Mouse (Mus musculus) forebrain, embryonic 14.5 days (tissue): ENCODE data around the gene Rpl15. TPM values are rescaled to one million over a fixed set of nuclear protein-coding genes. Genes with fewer than 3 reads are reported as not detected.

Source experiments
- ATAC-seq: fragments of 200-750 bp; cut with Nextera tagmentation; 2 replicates; pipeline ENCODE4 v1.8.0; 2017; ENCODE audit warnings: mild to moderate bottlenecking, moderate library complexity
- DNase-seq: peaks from one replicate; pipeline ENCODE4 v3.0.0-alpha.2; 2015; ENCODE audit warnings: low spot score
- H3K27ac ChIP-seq: fragments of 300-500 bp; sonication (generic); 2 replicates; pipeline ENCODE4 v1.5.1; 2014; ENCODE audit warnings: low read depth, mild to moderate bottlenecking, control low read depth, low read length, moderate library complexity
- H3K27me3 ChIP-seq: fragments of 300-500 bp; sonication (generic); replicated peaks from 2 replicates; pipeline ENCODE4 v1.6.1; 2014; ENCODE audit warnings: low read length, control low read depth, mixed read lengths; ENCODE audit not compliant: control insufficient read depth, insufficient read depth
- H3K36me3 ChIP-seq: fragments of 300-500 bp; sonication (generic); 2 replicates; pipeline ENCODE4 v1.6.1; 2014; ENCODE audit warnings: low read length, control low read depth; ENCODE audit not compliant: control insufficient read depth, insufficient read depth
- H3K4me1 ChIP-seq: fragments of 300-500 bp; sonication (generic); 2 replicates; pipeline ENCODE4 v1.6.1; 2014; ENCODE audit warnings: antibody characterized with exemption, low read length, control low read depth; ENCODE audit not compliant: control insufficient read depth, insufficient read depth
- H3K4me2 ChIP-seq: fragments of 300-500 bp; sonication (generic); 2 replicates; pipeline ENCODE4 v1.6.1; 2014; ENCODE audit warnings: mild to moderate bottlenecking, control low read depth, low read length
- H3K4me3 ChIP-seq: fragments of 300-500 bp; sonication (generic); 2 replicates; pipeline ENCODE4 v1.5.1; 2014; ENCODE audit warnings: low read depth, low read length, control low read depth
- H3K9ac ChIP-seq: fragments of 300-500 bp; sonication (generic); 2 replicates; pipeline ENCODE4 v1.6.1; 2014; ENCODE audit warnings: mild to moderate bottlenecking, low read length, control low read depth, moderate library complexity
- H3K9me3 ChIP-seq: fragments of 300-500 bp; sonication (generic); replicated peaks from 2 replicates; pipeline ENCODE4 v1.6.1; 2016; ENCODE audit warnings: low read length, control low read depth, mixed read lengths; ENCODE audit not compliant: control insufficient read depth
- WGBS: fragments of 180-500 bp; shearing (Covaris S2); extraction: QIAGEN DNeasy Blood & Tissue Kit; methylation state at CpG from one replicate; pipeline ENCODE4 v1.1.7; 2014; 5-methylcytosine and 5-hydroxymethylcytosine counted together
- polyA plus RNA-seq: library from polyadenylated mRNA; unstranded; fragments of >200 nt; fragmentation: Nextera tagmentation; extraction: Ambion mirVana; gene quantifications from 2 replicates; pipeline ENCODE4 v1.2.1, GENCODE M21; 2014

The Rpl15 gene
- polyA plus RNA-seq, 1 experiment from 2014 or later = 464 TPM

- ATAC-seq = no peak
- no peaks in the 10 kb centered on the region for H3K4me1 ChIP-seq
- WGBS = 92% methylated on average over 2 of the region's 2 CpGs
Measured at GRCm38 (mm10) chr14:18297441-18297840, 26.2 kb upstream of the Rpl15 start.

GRCm38 (mm10) chr14:18292578-18292977 is 21.4 kb upstream of the Rpl15 start:
- H3K27ac ChIP-seq = no peak overlapping the region
- no peak for ATAC-seq
- H3K4me2 ChIP-seq = no peak overlapping the region
- H3K9me3 ChIP-seq = no peaks in the 10 kb centered on the region
- no peaks in the 10 kb centered on the region for H3K36me3 ChIP-seq
- no peaks in the 10 kb centered on the region for H3K4me1 ChIP-seq
- no peak overlapping the region for H3K4me3 ChIP-seq
- 87% methylated on average over 3 of the region's 3 CpGs for WGBS
- no peak for DNase-seq
- no peaks in the 10 kb centered on the region for H3K27me3 ChIP-seq
- no peak overlapping the region for H3K9ac ChIP-seq

More at GRCm38 (mm10) chr14:18297441-18297840, 26.2 kb upstream of the Rpl15 start:
- Histone ChIP-seq H3K27me3 (no peaks in the 10 kb centered on the region), H3K4me3 (no peak overlapping the region), H3K9ac (no peak overlapping the region), H3K9me3 (no peaks in the 10 kb centered on the region), H3K27ac (no peak overlapping the region), H3K4me2 (no peak overlapping the region), H3K36me3 (0 out of 2 replicates have a peak, but pooled peaks cover 6% of the 10 kb centered on the region)
- no peak for DNase-seq

GRCm38 (mm10) chr14:18292111-18292510 is 20.9 kb upstream of the Rpl15 start:
- no peak overlapping the region for H3K9ac ChIP-seq

DNA sequence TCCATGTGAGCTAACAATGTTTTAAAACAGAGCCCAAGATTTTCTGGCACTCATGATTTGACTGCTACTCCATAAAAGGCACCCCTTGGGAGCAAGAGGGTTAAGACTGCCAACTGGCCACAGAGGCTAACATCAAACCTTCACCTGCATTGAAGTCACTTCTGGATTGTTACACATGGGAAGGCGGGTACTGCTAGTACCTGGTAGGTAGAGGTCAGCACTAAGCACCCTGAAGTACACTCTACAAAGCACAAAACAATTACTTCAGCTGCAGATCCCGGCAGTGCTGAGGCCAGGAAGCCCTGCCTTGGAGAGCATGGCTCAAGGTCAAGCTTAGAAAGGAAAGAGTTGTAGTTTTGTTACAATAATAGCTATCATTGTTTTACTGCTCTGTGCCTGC is 16.2 kb upstream of the Rpl15 start:
- DNase-seq (no peak), ATAC-seq (no peak)
- no peak overlapping the region for H3K9ac ChIP-seq
- H3K4me3 ChIP-seq = no peak overlapping the region
- WGBS = 81% methylated on average over 2 of the region's 2 CpGs
- H3K27me3 ChIP-seq = no peaks in the 10 kb centered on the region
- H3K36me3 ChIP-seq = 0 out of 2 replicates have a peak, but pooled peaks cover 7% of the 10 kb centered on the region
- H3K4me1 ChIP-seq = no peaks in the 10 kb centered on the region
- no peak overlapping the region for H3K4me2 ChIP-seq
- no peak overlapping the region for H3K27ac ChIP-seq
- H3K9me3 ChIP-seq = no peaks in the 10 kb centered on the region

More at GRCm38 (mm10) chr14:18292111-18292510, 20.9 kb upstream of the Rpl15 start:
- Histone ChIP-seq H3K9me3 (no peaks in the 10 kb centered on the region), H3K36me3 (no peaks in the 10 kb centered on the region), H3K4me2 (no peak overlapping the region), H3K27ac (no peak overlapping the region), H3K4me1 (no peaks in the 10 kb centered on the region), H3K27me3 (no peaks in the 10 kb centered on the region), H3K4me3 (no peak overlapping the region)
- ATAC-seq (no peak), DNase-seq (no peak)
- WGBS = 90% methylated on average over 3 of the region's 3 CpGs

- ATAC-seq (no peak), DNase-seq (no peak)
- no peaks in the 10 kb centered on the region for H3K9me3 ChIP-seq
- H3K27me3 ChIP-seq = no peaks in the 10 kb centered on the region
- no peak overlapping the region for H3K4me3 ChIP-seq
- H3K4me1 ChIP-seq = no peaks in the 10 kb centered on the region
- 96% methylated on average over 2 of the region's 2 CpGs for WGBS
- no peak overlapping the region for H3K27ac ChIP-seq
- H3K36me3 ChIP-seq = peaks cover 13% of the 10 kb centered on the region; the same call in 1 of the 2 replicates
- H3K9ac ChIP-seq = no peak overlapping the region
- no peak overlapping the region for H3K4me2 ChIP-seq
Measured at GRCm38 (mm10) chr14:18286441-18286840, 15.2 kb upstream of the Rpl15 start.

GRCm38 (mm10) chr14:18285476-18285875 is 14.3 kb upstream of the Rpl15 start:
- 87% methylated on average over 3 of the region's 3 CpGs for WGBS
- no peaks in the 10 kb centered on the region for H3K9me3 ChIP-seq
- H3K4me3 ChIP-seq = no peak overlapping the region
- ATAC-seq (no peak), DNase-seq (no peak)
- no peak overlapping the region for H3K4me2 ChIP-seq
- peaks cover 13% of the 10 kb centered on the region; the same call in 1 of the 2 replicates for H3K36me3 ChIP-seq
- no peaks in the 10 kb centered on the region for H3K4me1 ChIP-seq
- no peak overlapping the region for H3K9ac ChIP-seq
- no peak overlapping the region for H3K27ac ChIP-seq
- H3K27me3 ChIP-seq = no peaks in the 10 kb centered on the region

GRCm38 (mm10) chr14:18284581-18284980 is 13.4 kb upstream of the Rpl15 start:
- H3K4me2 ChIP-seq = no peak overlapping the region
- H3K4me1 ChIP-seq = no peaks in the 10 kb centered on the region
- H3K27me3 ChIP-seq = no peaks in the 10 kb centered on the region
- WGBS = 82% methylated on average over 2 of the region's 2 CpGs
- no peaks in the 10 kb centered on the region for H3K9me3 ChIP-seq
- peaks cover 16% of the 10 kb centered on the region for H3K36me3 ChIP-seq
- H3K9ac ChIP-seq = no peak overlapping the region
- no peak overlapping the region for H3K27ac ChIP-seq
- DNase-seq = peak; percentile 45
- no peak overlapping the region for H3K4me3 ChIP-seq
- peak; percentile 23; the same call in 1 of the 2 replicates for ATAC-seq

GRCm38 (mm10) chr14:18280375-18280774 is 9.2 kb upstream of the Rpl15 start:
- ATAC-seq (no peak), DNase-seq (no peak)
- Histone ChIP-seq H3K27ac (no peak overlapping the region), H3K4me3 (no peak overlapping the region), H3K4me2 (no peak overlapping the region), H3K36me3 (peaks cover 37% of the 10 kb centered on the region), H3K4me1 (no peaks in the 10 kb centered on the region), H3K9me3 (no peaks in the 10 kb centered on the region), H3K27me3 (no peaks in the 10 kb centered on the region), H3K9ac (no peak overlapping the region)
- 73% methylated on average over 5 of the region's 5 CpGs for WGBS

GRCm38 (mm10) chr14:18274526-18274925 is 3.3 kb upstream of the Rpl15 start:
- Histone ChIP-seq H3K4me1 (peaks cover 6% of the 10 kb centered on the region; the same call in 1 of the 2 replicates), H3K4me2 (no peak overlapping the region), H3K27me3 (no peaks in the 10 kb centered on the region), H3K4me3 (no peak overlapping the region), H3K9ac (no peak overlapping the region), H3K9me3 (no peaks in the 10 kb centered on the region), H3K27ac (no peak overlapping the region), H3K36me3 (peaks cover 21% of the 10 kb centered on the region)
- ATAC-seq (no peak), DNase-seq (no peak)
- WGBS = 77% methylated on average over 1 of the region's 1 CpGs
